In the genomic region with DNA sequence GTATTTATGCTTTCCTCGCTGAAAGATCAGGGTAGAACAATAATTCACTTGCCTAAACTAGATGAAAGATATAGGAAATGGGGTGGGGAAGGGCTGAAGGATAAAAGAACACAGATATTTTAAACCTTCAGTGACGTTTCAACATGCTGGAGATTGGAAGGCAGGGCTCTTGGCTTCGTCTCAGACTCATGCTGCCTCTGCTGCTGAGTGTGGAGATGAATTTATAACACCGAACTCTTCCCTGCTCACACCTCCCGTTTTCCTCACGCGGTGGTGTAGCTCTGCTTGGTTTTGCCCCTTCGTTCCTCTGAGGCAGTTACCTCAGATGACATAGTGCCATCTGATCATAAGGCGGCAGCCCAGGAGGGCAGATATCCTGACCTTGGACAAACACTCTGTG, we compare ENCODE assay signal across 14 mouse cellular contexts. TPM values are rescaled to one million over a fixed set of nuclear protein-coding genes. Genes with fewer than 3 reads are reported as not detected.
DNase-seq lines count a peak whose midpoint lies in the region; ATAC-seq and TF ChIP-seq lines count a peak whose summit lies in the region.
"Had no signal": no experiment of that assay in that cellular context is flagged by ENCODE, and none has a peak within 500 bp of the region (broad histone marks: within the 10 kb centered on the region; RNA-seq: fewer than 3 reads in every experiment).

No protein-coding gene starts in this region.

- H3K9ac ChIP-seq in neural tube, embryonic 13.5 days, result no peak overlapping the region
- H3K9ac ChIP-seq in midbrain, postnatal 0 days (replicated peaks; ENCODE audit: low read length, poor library complexity, severe bottlenecking), result no peak overlapping the region
- H3K9ac ChIP-seq in heart, embryonic 11.5 days (ENCODE audit: low read depth, low read length), result no peak overlapping the region
- H3K9ac ChIP-seq: liver, embryonic 14.5 days had no signal

- 67% methylated on average over 9 of the region's 9 CpGs for WGBS in neural tube, embryonic 13.5 days
- 58% methylated on average over 9 of the region's 9 CpGs for WGBS in midbrain, postnatal 0 days
- 77% methylated on average over 9 of the region's 9 CpGs for WGBS in heart, embryonic 11.5 days (ENCODE audit: insufficient replicate concordance)

- intact Hi-C loops in left cerebral cortex, adult 2 months (cut with DNase I), result loop anchor here (1.0 kb wide), 1 partner anchor 35 kb away; no protein-coding TSS in a partner anchor

- no peak overlapping the region for H3K4me3 ChIP-seq in neural tube, embryonic 13.5 days
- no peak overlapping the region for H3K4me3 ChIP-seq in left cerebral cortex, adult 2 months
- H3K4me3 ChIP-seq in midbrain, postnatal 0 days (ENCODE audit: low read depth, low read length), result no peak overlapping the region
- no peak overlapping the region for H3K4me3 ChIP-seq in heart, embryonic 11.5 days (ENCODE audit: low read depth, low read length)

- no peak for DNase-seq in neural tube, embryonic 10.5 days (ENCODE audit: extremely low spot score, low spot score)
- DNase-seq in left cerebral cortex, adult 2 months (ENCODE audit: extremely low spot score in 1 of 2, low spot score in 2 of 2), result peak in 1 of 2 experiments; percentile 54
- peak; percentile 21 for DNase-seq in midbrain, postnatal 0 days (ENCODE audit: low spot score)
- DNase-seq in retina, embryonic 14.5 days (ENCODE audit: low spot score), result no peak
- DNase-seq in urinary bladder, postnatal 4 days (ENCODE audit: low spot score in 2 of 2), result no peak
- DNase-seq: adrenal gland, postnatal 25 days; cerebellum, adult 9-10 months; kidney, adult 11 months; layer of hippocampus, postnatal 36 days; thymus, postnatal 14 days had no signal

- no peak for ATAC-seq in neural tube, embryonic 13.5 days (ENCODE audit: low read depth)
- no peak for ATAC-seq in midbrain, postnatal 0 days (ENCODE audit: low FRiP score)
- no peak for ATAC-seq in heart, embryonic 11.5 days (replicated peaks; ENCODE audit: insufficient number of reproducible peaks, low FRiP score, low TSS enrichment)
- ATAC-seq: Patski had no signal

- no peaks in the 10 kb centered on the region for H3K36me3 ChIP-seq in neural tube, embryonic 13.5 days
- no peaks in the 10 kb centered on the region for H3K36me3 ChIP-seq in midbrain, postnatal 0 days (ENCODE audit: insufficient read depth, low read length)
- no peaks in the 10 kb centered on the region for H3K36me3 ChIP-seq in heart, embryonic 11.5 days (ENCODE audit: control insufficient read depth, insufficient read depth, low read length)

- no peaks in the 10 kb centered on the region for H3K9me3 ChIP-seq in neural tube, embryonic 13.5 days
- no peaks in the 10 kb centered on the region for H3K9me3 ChIP-seq in midbrain, postnatal 0 days (ENCODE audit: low read length)
- no peaks in the 10 kb centered on the region for H3K9me3 ChIP-seq in heart, embryonic 11.5 days (replicated peaks; ENCODE audit: control insufficient read depth, low read length)

- TF ChIP-seq CTCF in left cerebral cortex, adult 2 months (IDR thresholded peaks at IDR 0.05), result no peak
- TF ChIP-seq CTCF in midbrain, postnatal 0 days (IDR thresholded peaks at IDR 0.05), result no peak

- H3K27ac ChIP-seq in neural tube, embryonic 13.5 days (replicated peaks), result peak overlapping the region; percentile 54
- H3K27ac ChIP-seq in left cerebral cortex, adult 2 months, result peak overlapping the region; percentile 79
- H3K27ac ChIP-seq in midbrain, postnatal 0 days (ENCODE audit: low read depth, low read length), result peak overlapping the region; percentile 72
- H3K27ac ChIP-seq in heart, embryonic 11.5 days (ENCODE audit: low read depth, low read length), result no peak overlapping the region
- H3K27ac ChIP-seq: liver, embryonic 14.5 days had no signal

- H3K27me3 ChIP-seq in neural tube, embryonic 13.5 days, result no peaks in the 10 kb centered on the region
- H3K27me3 ChIP-seq in midbrain, postnatal 0 days (ENCODE audit: insufficient read depth, low read length), result no peaks in the 10 kb centered on the region
- no peaks in the 10 kb centered on the region for H3K27me3 ChIP-seq in heart, embryonic 11.5 days (ENCODE audit: control insufficient read depth, insufficient read depth, low read length)

- peaks cover 21% of the 10 kb centered on the region for H3K4me1 ChIP-seq in neural tube, embryonic 13.5 days (replicated peaks)
- peaks cover 5% of the 10 kb centered on the region; the same call in 1 of the 2 replicates for H3K4me1 ChIP-seq in midbrain, postnatal 0 days (ENCODE audit: insufficient read depth, low read length)
- no peaks in the 10 kb centered on the region for H3K4me1 ChIP-seq in heart, embryonic 11.5 days (ENCODE audit: control insufficient read depth, insufficient read depth, low read length)

- H3K4me2 ChIP-seq in neural tube, embryonic 13.5 days, result no peak overlapping the region
- no peak overlapping the region for H3K4me2 ChIP-seq in midbrain, postnatal 0 days (ENCODE audit: low read depth, low read length, poor library complexity, severe bottlenecking)
- H3K4me2 ChIP-seq in heart, embryonic 11.5 days, result no peak overlapping the region

RNA-seq across cellular contexts. Expression of a gene that starts 21.4 kb away (rescaled TPM):
- polyA plus RNA-seq in neural tube, embryonic 13.5 days (2015; fragmentation: Nextera tagmentation; extraction: Ambion mirVana), result 61.0 and 62.3 TPM in 2 replicates
- 100 to 1,000 TPM; 386 to 451 TPM for total RNA-seq in left cerebral cortex, adult 2 months (2021)
- 219 and 234 TPM in 2 replicates for total RNA-seq in midbrain, postnatal 0 days (2014; rRNA removed)
- polyA plus RNA-seq in midbrain, postnatal 0 days (2015; fragmentation: Nextera tagmentation; extraction: Ambion mirVana), result 116 and 120 TPM in 2 replicates
- polyA plus RNA-seq in heart, embryonic 11.5 days (2014; fragmentation: Nextera tagmentation; extraction: Ambion mirVana), result 0.59 and 0.75 TPM in 2 replicates
- polyA plus RNA-seq: Patski had no signal

Comparison
In these comparisons a context has a peak if more than half of its experiments do, and no peak if none do; other contexts are left out.
1. RNA of a gene that starts 21.4 kb away (polyA plus RNA-seq): 116 to 120 TPM in midbrain, postnatal 0 days and 61.0 to 62.3 TPM in neural tube, embryonic 13.5 days; 0.59 to 0.75 TPM in heart, embryonic 11.5 days; every median in the first group is over 10 times any median in the second.